Mouse (Mus musculus): ENCODE measurements around the gene Kdm4b.

The Kdm4b gene

DNA sequence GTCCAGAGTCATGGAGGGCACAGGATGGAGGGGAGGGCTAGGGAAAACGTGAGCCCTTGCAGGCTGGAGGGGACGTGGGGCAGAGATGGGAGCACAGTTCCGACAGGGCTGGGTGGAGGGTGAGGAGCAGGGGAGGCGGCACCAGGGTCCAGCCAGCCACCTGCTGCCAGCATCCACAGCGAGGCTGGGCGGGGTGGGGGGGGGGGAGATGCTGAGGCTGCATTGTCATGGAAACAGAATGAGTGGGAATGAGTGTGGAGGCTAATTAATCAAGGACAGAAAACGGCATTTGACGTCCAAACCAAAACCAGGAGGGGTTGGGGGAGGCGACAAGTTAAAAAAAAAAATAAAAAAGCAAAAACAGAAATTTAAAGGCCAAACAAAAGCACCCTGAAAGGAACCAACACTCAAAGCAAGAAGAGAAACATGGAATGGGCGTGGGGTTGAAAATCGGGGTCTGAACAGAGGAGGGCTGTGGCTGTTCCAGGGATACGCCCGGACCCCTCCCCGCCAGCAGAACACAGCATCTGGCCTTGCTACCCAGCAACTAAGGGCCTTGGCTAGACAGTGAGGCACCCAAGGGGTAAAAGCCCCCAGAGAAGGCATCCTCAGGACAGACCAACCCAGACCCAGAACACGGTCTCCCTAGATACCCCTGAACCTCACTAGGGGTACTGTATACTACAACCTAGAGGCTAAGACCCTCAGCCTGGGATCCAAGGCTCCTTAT lies 114.0 kb downstream of the Kdm4b start:
- DNase-seq (ENCODE audit: low spot score): no peak

DNA sequence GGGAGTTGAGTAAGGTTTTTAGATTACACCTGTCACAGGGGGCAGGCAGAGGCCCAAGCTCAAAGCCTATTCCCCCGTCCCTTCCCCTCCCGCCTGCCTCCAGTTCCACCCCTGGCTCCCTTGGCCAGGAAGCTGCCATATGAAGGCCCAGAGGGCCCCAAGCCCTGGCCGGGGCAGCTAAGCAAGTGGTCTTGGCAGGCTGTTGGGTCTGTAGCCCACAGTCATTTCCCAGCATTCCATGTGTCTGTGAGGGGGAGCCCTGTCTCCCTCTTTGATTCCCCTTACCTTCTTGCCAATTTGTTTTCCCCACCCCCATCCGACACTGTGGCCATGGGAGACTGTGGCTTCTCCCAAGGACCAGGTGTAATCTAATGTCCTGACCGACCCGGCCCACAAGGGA lies 116.5 kb downstream of the Kdm4b start:
- no peak for DNase-seq (ENCODE audit: low spot score)

DNA sequence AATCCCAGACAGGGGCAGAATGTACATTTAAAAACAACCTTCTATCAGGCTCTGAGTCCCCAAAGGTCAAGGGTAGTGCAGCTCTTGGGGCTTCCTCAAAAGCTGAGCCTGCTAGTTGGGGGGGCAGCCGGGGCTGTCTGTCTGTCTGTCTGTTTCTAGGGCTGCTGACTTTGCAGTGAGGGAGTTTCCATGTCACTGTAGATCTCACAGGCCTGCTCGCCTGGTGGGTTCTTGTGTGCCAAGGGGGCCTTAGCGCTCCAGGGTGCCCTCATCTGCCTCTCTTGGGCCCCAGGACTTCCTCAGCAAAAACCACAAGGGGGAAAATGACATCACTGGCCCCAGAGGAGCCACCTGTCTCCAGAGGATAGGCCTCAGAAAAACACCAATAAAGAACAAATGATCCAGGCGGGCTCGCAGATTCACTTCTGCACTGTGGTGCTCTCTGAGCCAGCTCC lies 117.5 kb downstream of the Kdm4b start:
- DNase-seq (ENCODE audit: low spot score): no peak

DNA sequence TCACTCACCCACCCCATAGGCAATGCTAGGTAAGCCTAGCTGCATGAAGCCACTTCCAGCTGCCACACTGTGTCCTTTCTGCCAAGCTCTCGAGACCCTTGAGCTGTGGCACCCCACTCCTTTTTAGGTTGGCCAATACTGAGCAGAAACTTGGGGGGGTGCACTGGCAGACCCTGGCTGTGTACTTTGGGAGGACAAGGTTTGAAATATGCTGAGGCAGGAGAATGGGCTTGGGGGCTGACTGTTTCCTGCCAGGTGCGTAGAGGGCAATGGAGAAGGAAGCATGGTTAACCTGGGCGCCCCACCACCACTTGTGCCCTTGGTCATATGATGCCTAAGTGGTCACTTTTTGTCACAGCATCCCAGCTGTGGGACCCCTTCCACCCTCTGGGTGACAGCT lies 118.9 kb downstream of the Kdm4b start:
- no peak for DNase-seq (ENCODE audit: low spot score)

DNA sequence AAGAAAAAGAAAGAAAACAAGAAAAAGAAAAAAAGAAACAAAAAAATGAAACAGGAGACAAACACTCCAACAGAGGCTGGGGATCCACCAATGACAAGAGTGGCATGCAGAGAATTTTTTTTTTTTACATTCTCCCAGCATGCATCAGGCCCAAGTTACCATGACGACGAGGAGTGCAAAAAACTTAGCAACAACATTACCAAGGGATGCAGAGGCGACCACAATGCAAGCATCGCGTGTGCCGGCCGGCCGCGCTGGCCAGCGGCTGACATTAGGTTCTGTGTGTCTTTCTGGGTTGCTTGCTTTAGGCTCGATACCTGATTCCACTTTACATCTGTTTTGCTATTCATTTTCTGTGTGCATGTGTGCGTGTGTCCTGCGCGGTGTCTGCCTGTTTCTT lies 119.5 kb downstream of the Kdm4b start:
- DNase-seq (ENCODE audit: low spot score): no peak

DNA sequence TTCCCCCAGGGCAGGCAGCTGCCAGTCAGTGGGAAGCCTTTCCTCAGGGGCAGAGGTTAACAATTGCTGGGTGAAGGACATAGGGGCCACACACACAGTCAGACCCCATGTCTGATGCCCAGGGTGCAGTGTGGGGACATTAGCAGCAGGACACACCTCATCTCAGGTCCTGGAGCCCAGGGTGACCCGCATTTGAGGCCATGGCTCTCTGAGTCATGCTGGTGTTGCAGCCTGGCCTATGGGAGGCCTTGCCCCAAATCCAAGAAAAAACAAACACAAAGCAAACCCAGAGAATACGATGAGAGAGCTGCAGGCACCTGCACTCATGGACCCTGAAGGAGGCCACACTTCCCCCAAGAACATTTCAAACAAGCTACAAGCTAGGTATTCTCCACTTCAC lies 121.9 kb downstream of the Kdm4b start:
- DNase-seq (ENCODE audit: low spot score): no peak
